Mouse (Mus musculus) lung, postnatal 4 days (tissue): Measurements from ENCODE around the gene Irf6.

Experiments
- DNase-seq, 2 experiments: peaks; one replicate each; pipeline ENCODE4 v3.0.0; 2021

Gene Irf6

DNA sequence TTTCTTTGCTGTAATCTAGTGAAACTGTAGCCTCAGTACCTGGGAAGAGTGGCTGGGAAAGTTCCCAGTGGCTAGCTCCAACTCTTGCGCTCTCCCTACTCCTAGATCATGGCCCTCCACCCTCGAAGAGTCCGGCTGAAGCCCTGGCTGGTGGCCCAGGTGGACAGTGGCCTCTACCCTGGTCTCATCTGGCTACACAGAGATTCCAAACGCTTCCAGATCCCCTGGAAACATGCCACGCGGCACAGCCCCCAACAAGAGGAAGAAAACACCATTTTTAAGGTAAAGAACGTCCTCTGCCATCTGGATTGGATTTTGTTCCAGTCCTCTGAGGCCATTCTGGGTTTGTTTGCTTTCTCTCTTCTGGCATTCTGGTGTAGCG lies 4.2 kb downstream of the Irf6 start:
- DNase-seq = no peak

DNA sequence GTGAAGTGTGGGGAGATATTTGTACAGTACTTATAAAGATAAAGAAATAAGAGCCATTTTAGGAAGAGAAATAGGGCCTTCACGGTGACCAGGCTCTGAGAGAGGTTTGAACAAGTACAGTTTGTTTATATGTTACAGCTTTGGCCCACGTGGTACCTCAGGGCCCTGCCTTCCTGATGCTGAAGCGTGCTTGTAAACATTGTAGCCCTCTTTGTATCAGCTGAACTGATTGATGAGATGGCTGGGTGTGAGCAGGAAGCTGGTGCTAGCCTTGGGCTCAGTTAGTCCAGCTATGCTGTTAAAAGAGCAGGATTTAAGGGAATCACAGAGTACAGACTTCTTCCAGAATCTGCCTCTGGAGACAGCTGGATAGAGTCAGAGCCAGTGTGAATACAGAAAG lies 6.3 kb downstream of the Irf6 start:
- no peak for DNase-seq

- no peak for DNase-seq
These were observed 6.7 kb downstream of the Irf6 start for GRCm38 (mm10) chr1:193159613-193160012.

GRCm38 (mm10) chr1:193160317-193161032 lies 7.6 kb downstream of the Irf6 start:
- peak; percentile 81 to 83 for DNase-seq

DNA sequence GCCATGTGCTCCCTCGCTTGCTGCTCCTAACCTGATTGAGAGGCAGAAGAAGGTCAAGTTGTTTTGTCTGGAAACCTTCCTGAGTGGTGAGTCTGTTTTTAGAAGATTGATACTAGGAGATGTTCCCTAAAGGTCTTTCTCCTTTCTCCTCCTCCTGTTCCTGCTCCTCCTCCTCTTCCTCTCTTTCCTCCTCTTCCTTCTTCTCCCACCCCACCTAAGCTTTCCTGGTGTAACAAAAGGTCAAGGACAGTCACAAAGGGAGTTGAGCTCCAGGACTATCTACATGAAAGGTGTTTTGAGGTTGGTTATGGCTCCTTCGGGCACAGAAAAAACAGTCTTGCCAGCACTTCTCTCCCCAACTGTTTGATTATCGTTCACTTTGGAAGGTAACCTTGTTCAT lies 14.8 kb downstream of the Irf6 start, which contains the start of gene A130010J15Rik:
A130010J15Rik (plus strand) TSS at position 301 of the 400 bp plus-strand sequence.
- no peak for DNase-seq

GRCm38 (mm10) chr1:193169228-193169627 lies 16.3 kb downstream of the Irf6 start:
- no peak for DNase-seq

- no peak for DNase-seq
These were observed 16.9 kb downstream of the Irf6 start for GRCm38 (mm10) chr1:193169856-193170255.

DNA sequence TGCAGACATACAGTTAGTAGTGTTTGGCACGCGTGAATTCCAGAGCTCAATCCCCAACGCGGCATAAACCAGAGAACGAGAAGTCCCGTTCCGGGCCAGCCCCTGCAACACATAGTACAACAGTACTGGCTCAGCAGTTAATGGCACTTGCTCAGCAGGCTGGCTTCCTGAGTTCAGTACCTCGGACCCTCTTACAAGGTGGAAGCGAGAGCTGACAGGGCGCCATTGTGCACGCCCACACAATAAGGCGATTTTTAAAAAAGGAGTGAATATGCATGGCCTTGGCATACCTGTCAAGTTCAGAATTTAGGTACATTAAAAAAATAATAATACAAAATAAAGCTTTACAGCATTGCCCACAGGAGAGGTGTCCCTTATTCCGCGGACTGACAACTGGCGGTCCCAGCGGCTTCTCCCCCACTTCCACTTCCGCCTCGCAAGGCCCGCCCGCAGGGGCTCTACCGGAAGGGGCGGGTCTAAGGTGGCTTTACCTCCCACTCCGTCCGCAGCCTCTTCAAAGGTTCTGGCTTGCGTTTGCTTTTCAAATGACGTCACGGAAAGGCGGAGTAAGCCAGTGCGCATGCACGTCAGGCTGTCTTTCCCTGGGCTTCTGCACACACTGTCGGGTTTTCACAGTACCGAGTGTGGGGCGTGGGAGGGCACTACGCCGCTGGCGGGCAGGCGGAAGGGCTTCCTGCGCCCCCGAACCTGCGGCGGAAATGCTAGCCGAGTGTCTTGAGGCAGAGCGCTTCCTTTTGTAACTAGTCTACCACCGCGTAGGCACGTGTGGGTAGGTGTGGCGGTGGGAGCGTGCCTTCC lies 20.3 kb downstream of the Irf6 start:
- DNase-seq = peak; percentile 97

- DNase-seq = no peak
These were observed 20.9 kb downstream of the Irf6 start for GRCm38 (mm10) chr1:193173810-193174129.

DNA sequence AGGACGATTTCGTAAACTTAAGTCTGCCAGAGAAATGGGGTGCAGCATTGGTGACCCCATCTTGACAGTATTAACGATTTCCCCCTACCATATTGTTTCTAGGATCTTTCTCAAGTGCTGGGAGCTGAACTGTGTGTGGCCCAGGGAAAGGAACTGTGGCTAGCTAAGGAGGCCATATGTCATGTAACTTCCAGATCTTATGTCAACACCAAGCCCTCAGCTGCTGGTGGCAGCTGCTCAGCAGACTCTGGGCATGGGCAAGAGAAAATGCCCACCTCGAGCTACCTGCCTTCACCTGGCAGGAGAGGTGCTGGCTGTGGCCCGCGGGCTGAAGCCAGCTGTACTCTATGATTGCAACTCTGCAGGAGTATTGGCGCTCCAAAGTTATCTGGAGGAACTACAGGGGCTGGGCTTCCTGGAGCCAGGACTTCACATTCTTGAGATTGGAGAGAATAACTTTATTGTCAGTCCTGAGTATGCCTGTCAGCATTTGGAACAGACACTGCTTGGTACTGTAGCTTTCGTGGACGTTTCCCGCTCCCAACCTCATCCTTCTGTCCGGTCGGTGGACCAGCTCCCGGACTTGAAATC lies 21.3 kb downstream of the Irf6 start:
- no peak for DNase-seq

DNA sequence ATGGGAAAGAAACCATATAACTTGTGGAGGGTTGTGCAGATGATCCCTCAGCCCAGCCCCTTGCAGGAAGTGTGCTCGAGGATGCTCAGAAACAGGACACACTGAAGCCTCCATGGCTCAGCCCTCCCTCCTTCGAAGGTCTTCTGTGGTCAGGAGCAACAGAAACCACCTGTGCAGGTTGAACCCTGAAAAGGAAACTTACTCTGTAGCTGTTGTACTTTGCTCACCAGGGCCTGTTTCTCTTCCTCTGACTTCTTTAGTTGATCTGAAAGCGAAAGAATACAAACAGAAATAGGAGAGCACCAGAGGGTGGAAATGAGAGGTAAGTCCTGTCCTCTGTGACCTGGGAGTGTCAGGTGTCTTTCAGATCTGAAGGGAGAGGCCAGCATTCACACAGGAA lies 28.2 kb downstream of the Irf6 start:
- no peak for DNase-seq

DNA sequence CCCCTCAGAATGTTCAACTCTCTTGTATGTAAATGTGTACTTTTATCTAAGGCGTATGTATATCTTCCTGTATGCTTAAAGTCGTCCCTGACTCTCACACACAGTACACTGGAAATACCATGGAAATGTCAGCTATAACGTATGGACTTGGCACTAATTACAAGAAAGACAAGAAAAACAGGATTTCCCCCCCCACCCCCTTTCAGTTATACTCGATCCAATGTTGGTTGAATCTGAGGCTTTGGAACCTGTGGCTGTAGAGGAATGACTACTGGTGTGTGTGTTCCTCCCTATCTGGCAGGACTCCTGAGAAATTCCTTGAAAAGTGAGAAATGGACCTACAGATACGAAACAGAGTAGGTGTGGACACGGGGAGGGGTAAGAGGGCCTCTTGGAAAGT lies 35.3 kb downstream of the Irf6 start:
- no peak for DNase-seq

GRCm38 (mm10) chr1:193189151-193189621 lies 36.3 kb downstream of the Irf6 start:
- peak; percentile 60 to 79 for DNase-seq

GRCm38 (mm10) chr1:193189771-193190170 lies 36.9 kb downstream of the Irf6 start:
- DNase-seq = no peak

- DNase-seq = no peak
These were observed 38.9 kb downstream of the Irf6 start for GRCm38 (mm10) chr1:193191675-193192283.

GRCm38 (mm10) chr1:193194416-193195140 lies 41.7 kb downstream of the Irf6 start:
- no peak for DNase-seq

- no peak for DNase-seq
These were observed 42.4 kb downstream of the Irf6 start for GRCm38 (mm10) chr1:193195169-193195810.

- no peak for DNase-seq
These were observed 44.7 kb downstream of the Irf6 start for GRCm38 (mm10) chr1:193197494-193198205.

GRCm38 (mm10) chr1:193198312-193198711 lies 45.4 kb downstream of the Irf6 start:
- DNase-seq = no peak

DNA sequence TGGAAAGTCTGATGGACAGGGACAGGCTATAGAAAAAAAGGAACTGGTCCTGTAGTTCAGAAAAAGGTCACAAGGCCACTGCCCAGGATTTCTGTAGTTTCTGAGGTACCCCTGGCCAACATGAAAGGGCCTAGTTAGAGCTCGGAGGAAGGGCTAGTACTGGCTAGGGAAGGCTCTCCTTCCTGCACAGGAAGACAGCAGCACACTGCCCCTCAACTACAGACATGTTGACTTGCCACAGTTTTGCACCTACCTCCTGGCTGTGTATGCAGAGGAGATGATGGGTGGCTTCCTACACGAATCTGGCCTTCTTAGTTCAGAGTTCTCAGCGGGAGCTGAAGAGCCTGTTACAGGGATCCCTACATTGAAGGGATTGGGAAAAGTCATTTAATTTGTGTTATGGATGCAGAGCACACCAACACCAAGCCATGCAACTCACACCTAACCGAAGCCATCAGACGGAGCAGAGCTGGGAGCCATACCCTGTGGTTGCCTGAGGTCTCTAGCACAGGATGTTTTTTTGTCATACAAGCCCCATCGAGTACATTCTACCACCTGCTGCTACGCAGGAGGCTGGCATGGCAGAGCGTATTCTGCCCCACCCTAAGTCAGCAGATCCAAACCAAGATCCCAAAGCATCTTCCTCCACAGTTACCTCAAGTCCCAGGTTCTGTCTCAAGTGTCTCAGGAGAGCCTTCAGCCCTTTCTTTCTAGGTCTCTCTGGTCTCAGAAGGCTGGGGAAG lies 47.9 kb downstream of the Irf6 start:
- peak in 1 of 2 experiments; percentile 27 for DNase-seq

DNA sequence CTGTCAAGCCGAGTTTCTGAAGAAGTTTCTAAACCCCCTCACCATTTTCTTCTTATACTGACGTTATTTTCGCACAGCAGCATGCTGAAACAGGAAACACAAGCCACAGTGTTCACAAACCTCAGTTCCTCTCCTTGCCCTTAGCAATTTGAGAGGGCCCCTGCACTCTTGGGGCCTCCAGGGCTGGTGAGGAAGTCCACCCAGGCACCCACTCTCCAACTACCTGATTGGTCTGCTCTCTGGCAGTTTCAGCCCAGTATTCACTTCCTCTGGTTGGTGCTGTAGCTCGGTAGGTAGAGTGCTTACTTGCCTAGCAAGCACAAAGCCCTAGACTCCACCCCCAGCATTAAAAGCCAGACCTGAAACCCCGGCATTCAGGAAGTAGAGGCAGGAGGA lies 48.5 kb downstream of the Irf6 start, which contains the start of gene Traf3ip3:
Traf3ip3 (minus strand) TSS at position 321 of the 396 bp plus-strand sequence.
- peak; percentile 67 to 79 for DNase-seq
